Mouse (Mus musculus) MEL (cell line): Measurements from ENCODE around the gene Cfap58. TPM values are rescaled to one million over a fixed set of nuclear protein-coding genes. Genes with fewer than 3 reads are reported as not detected.

Source experiments
- DNase-seq: peaks from one replicate; pipeline ENCODE4 v3.0.0; 2011; ENCODE audit warnings: low read depth, low spot score
- H3K27ac ChIP-seq: 2 replicates; pipeline ENCODE4 v1.5.1; 2012; ENCODE audit warnings: low read depth, mild to moderate bottlenecking, control low read depth, low read length, moderate library complexity; ENCODE audit not compliant: control insufficient read depth
- H3K27me3 ChIP-seq, 2 experiments: fragments of 150-350 bp in 1 of 2; sonication (generic) in 1 of 2; 2 replicates each; pipeline ENCODE4 v1.6.1; 2012; ENCODE audit warnings: low read length in 2 of 2, mild to moderate bottlenecking in 2 of 2, improper control_type of control experiment in 1 of 2, moderate library complexity in 1 of 2; ENCODE audit not compliant: insufficient read depth in 2 of 2, control insufficient read depth in 1 of 2
- H3K36me3 ChIP-seq, 2 experiments: 2 replicates each; pipeline ENCODE4 v1.6.1; 2012 to 2014; ENCODE audit warnings: low read length in 2 of 2, improper control_type of control experiment in 1 of 2, inconsistent platforms in 1 of 2, mild to moderate bottlenecking in 1 of 2; ENCODE audit not compliant: insufficient read depth in 2 of 2, control insufficient read depth in 1 of 2
- H3K4me1 ChIP-seq, 2 experiments: fragments of 150-350 bp in 1 of 2; sonication (generic) in 1 of 2; 2 replicates each; pipeline ENCODE4 v1.6.1; 2012; ENCODE audit warnings: low read length in 2 of 2, improper control_type of control experiment in 1 of 2, mild to moderate bottlenecking in 1 of 2; ENCODE audit not compliant: insufficient read depth in 2 of 2, control insufficient read depth in 1 of 2
- H3K4me3 ChIP-seq, 2 experiments: fragments of 150-350 bp in 1 of 2; sonication (generic) in 1 of 2; 2 replicates each; pipeline ENCODE4 v1.5.1; 2012; ENCODE audit warnings: low read depth in 2 of 2, low read length in 2 of 2, mild to moderate bottlenecking in 2 of 2, moderate library complexity in 2 of 2, control low read depth in 1 of 2, improper control_type of control experiment in 1 of 2; ENCODE audit not compliant: control insufficient read depth in 1 of 2, insufficient read depth in 1 of 2
- H3K79me2 ChIP-seq: 2 replicates; pipeline ENCODE4 v1.6.1; 2012; ENCODE audit warnings: mild to moderate bottlenecking, low read length, moderate library complexity; ENCODE audit not compliant: control insufficient read depth, poor library complexity, insufficient read depth
- H3K9ac ChIP-seq: 2 replicates; pipeline ENCODE4 v1.6.1; 2012; ENCODE audit warnings: low read depth, mild to moderate bottlenecking, control low read depth, low read length, moderate library complexity; ENCODE audit not compliant: control insufficient read depth, poor library complexity, severe bottlenecking
- H3K9me3 ChIP-seq: fragments of 150-350 bp; sonication (generic); replicated peaks from 2 replicates; pipeline ENCODE4 v1.6.1; 2012; ENCODE audit warnings: mild to moderate bottlenecking, low read length, improper control_type of control experiment, moderate library complexity; ENCODE audit not compliant: insufficient read depth
- CHD1 ChIP-seq: IDR thresholded peaks from 2 replicates; pipeline ENCODE4 v1.6.1; 2012; ENCODE audit warnings: low read depth, mild to moderate bottlenecking, inconsistent platforms, low read length, improper control_type of control experiment
- E2F4 ChIP-seq: IDR thresholded peaks from 2 replicates; pipeline ENCODE4 v1.6.1; 2011; ENCODE audit warnings: low read depth, low read length, improper control_type of control experiment, borderline replicate concordance
- EP300 ChIP-seq, 2 experiments: IDR thresholded peaks; 2 replicates each; pipeline ENCODE4 v1.6.1; 2011; ENCODE audit warnings: improper control_type of control experiment in 2 of 2, low read length in 2 of 2, low read depth in 1 of 2, mild to moderate bottlenecking in 1 of 2
- ETS1 ChIP-seq: IDR thresholded peaks from 2 replicates; pipeline ENCODE4 v1.6.1; 2012; ENCODE audit warnings: low read depth, mild to moderate bottlenecking, inconsistent platforms, low read length, improper control_type of control experiment, moderate library complexity
- GABPA ChIP-seq: IDR thresholded peaks from 2 replicates; pipeline ENCODE4 v1.6.1; 2012; ENCODE audit warnings: low read depth, mild to moderate bottlenecking, inconsistent platforms, low read length, improper control_type of control experiment, moderate library complexity
- GATA1 ChIP-seq: IDR thresholded peaks from 2 replicates; pipeline ENCODE4 v1.6.1; 2011; ENCODE audit warnings: low read depth, low read length, improper control_type of control experiment
- HCFC1 ChIP-seq: IDR thresholded peaks from 2 replicates; pipeline ENCODE4 v1.6.1; 2012; ENCODE audit warnings: low read depth, mild to moderate bottlenecking, inconsistent platforms, low read length, improper control_type of control experiment, moderate library complexity
- JUND ChIP-seq: IDR thresholded peaks from 2 replicates; pipeline ENCODE4 v1.6.1; 2011; ENCODE audit warnings: low read depth, mild to moderate bottlenecking, improper control_type of control experiment, low read length
- MAFK ChIP-seq: IDR thresholded peaks from 2 replicates; pipeline ENCODE4 v1.6.1; 2011; ENCODE audit warnings: low read depth, mild to moderate bottlenecking, low read length, improper control_type of control experiment, borderline replicate concordance
- MAZ ChIP-seq: IDR thresholded peaks from 2 replicates; pipeline ENCODE4 v1.6.1; 2012; ENCODE audit warnings: low read depth, mild to moderate bottlenecking, inconsistent platforms, low read length, improper control_type of control experiment
- MEF2A ChIP-seq: IDR thresholded peaks from 2 replicates; pipeline ENCODE4 v1.6.1; 2014; ENCODE audit warnings: low read depth, mild to moderate bottlenecking, inconsistent platforms, low read length, improper control_type of control experiment; ENCODE audit not compliant: poor library complexity, insufficient replicate concordance, severe bottlenecking; ENCODE audit errors: extremely low read depth
- NELFE ChIP-seq: IDR thresholded peaks from 2 replicates; pipeline ENCODE4 v1.6.1; 2011; ENCODE audit warnings: low read depth, low read length, improper control_type of control experiment
- NRF1 ChIP-seq: IDR thresholded peaks from 2 replicates; pipeline ENCODE4 v1.6.1; 2014; ENCODE audit warnings: low read depth, mild to moderate bottlenecking, inconsistent platforms, low read length, improper control_type of control experiment, moderate library complexity; ENCODE audit not compliant: poor library complexity, insufficient read depth, severe bottlenecking
- POLR2A ChIP-seq, 2 experiments: IDR thresholded peaks; 2 replicates each; pipeline ENCODE4 v1.6.1; 2011 to 2012; ENCODE audit warnings: low read length in 2 of 2, mild to moderate bottlenecking in 2 of 2, control low read depth in 1 of 2, improper control_type of control experiment in 1 of 2, low read depth in 1 of 2, moderate library complexity in 1 of 2; ENCODE audit not compliant: control insufficient read depth in 1 of 2, insufficient read depth in 1 of 2, poor library complexity in 1 of 2
- POLR2AphosphoS2 ChIP-seq: IDR thresholded peaks from 2 replicates; pipeline ENCODE4 v1.6.1; 2011; ENCODE audit warnings: low read length, improper control_type of control experiment
- POLR2AphosphoS5 ChIP-seq: IDR thresholded peaks from 2 replicates; pipeline ENCODE4 v1.6.1; 2012; ENCODE audit warnings: low read depth, borderline replicate concordance, mild to moderate bottlenecking, inconsistent platforms, low read length, moderate library complexity, mixed read lengths
- RAD21 ChIP-seq: IDR thresholded peaks from 2 replicates; pipeline ENCODE4 v1.6.1; 2011; ENCODE audit warnings: mild to moderate bottlenecking, low read depth, low read length, improper control_type of control experiment
- SMC3 ChIP-seq: IDR thresholded peaks from 2 replicates; pipeline ENCODE4 v1.6.1; 2011; ENCODE audit warnings: low read depth, low read length, improper control_type of control experiment
- TAL1 ChIP-seq: IDR thresholded peaks from 2 replicates; pipeline ENCODE4 v1.6.1; 2012; ENCODE audit warnings: mild to moderate bottlenecking, inconsistent platforms, low read length, moderate library complexity, mixed read lengths
- TBP ChIP-seq: IDR thresholded peaks from 2 replicates; pipeline ENCODE4 v1.8.0; 2011; ENCODE audit warnings: low read depth, low read length, improper control_type of control experiment
- TCF12 ChIP-seq: IDR thresholded peaks from 2 replicates; pipeline ENCODE4 v1.6.1; 2014; ENCODE audit warnings: low read depth, mild to moderate bottlenecking, inconsistent platforms, low read length, improper control_type of control experiment, moderate library complexity
- USF1 ChIP-seq: IDR thresholded peaks from 2 replicates; pipeline ENCODE4 v1.6.1; 2014; ENCODE audit warnings: low read depth, mild to moderate bottlenecking, inconsistent platforms, low read length, improper control_type of control experiment, moderate library complexity
- USF2 ChIP-seq, 2 experiments: IDR thresholded peaks; 2 replicates each; pipeline ENCODE4 v1.6.1; 2011 to 2012; ENCODE audit warnings: improper control_type of control experiment in 2 of 2, low read length in 2 of 2, borderline replicate concordance in 1 of 2, inconsistent platforms in 1 of 2, low read depth in 1 of 2, mild to moderate bottlenecking in 1 of 2; ENCODE audit not compliant: insufficient read depth in 1 of 2
- ZKSCAN1 ChIP-seq: IDR thresholded peaks from 2 replicates; pipeline ENCODE4 v1.6.1; 2012; ENCODE audit warnings: low read depth, mild to moderate bottlenecking, inconsistent platforms, low read length, improper control_type of control experiment, moderate library complexity
- ZMIZ1 ChIP-seq: IDR thresholded peaks from 2 replicates; pipeline ENCODE4 v1.6.1; 2012; ENCODE audit warnings: low read depth, mild to moderate bottlenecking, inconsistent platforms, low read length, improper control_type of control experiment, moderate library complexity
- polyA plus RNA-seq, 2 experiments: library from polyadenylated mRNA; stranded (reverse) in 1 of 2; unstranded in 1 of 2; fragments of >175 nt in 1 of 2; fragments of >200 nt in 1 of 2; gene quantifications; 2 replicates each; pipeline versions ENCODE4 v1.2.1 to v1.2.4; 2012; ENCODE audit warnings: low replicate concordance in 2 of 2, low read depth in 1 of 2; ENCODE audit not compliant: insufficient read length in 2 of 2, insufficient read depth in 1 of 2, missing spikeins in 1 of 2
- total RNA-seq: library from RNA; depleted of rRNA; stranded (reverse); fragments of 300-350 nt; gene quantifications from 2 replicates; pipeline ENCODE4 v1.2.3, GENCODE M21; 2012

Cfap58 gene
- total and polyA plus RNA-seq, 3 experiments: not detected

GRCm38 (mm10) chr19:47985606-47986213 lies 48.2 kb downstream of the Cfap58 start:
- Histone ChIP-seq H3K4me3 (no peak overlapping the region), H3K27ac (no peak overlapping the region), H3K79me2 (no peaks in the 10 kb centered on the region), H3K27me3 (no peaks in the 10 kb centered on the region), H3K36me3 (no peaks in the 10 kb centered on the region), H3K9ac (no peak overlapping the region), H3K9me3 (no peaks in the 10 kb centered on the region), H3K4me1 (no peaks in the 10 kb centered on the region)
- no peak for DNase-seq
- TF ChIP-seq E2F4 (no peak), TBP (no peak), ZMIZ1 (no peak), TCF12 (no peak), NRF1 (no peak), ZKSCAN1 (no peak), POLR2AphosphoS5 (no peak), NELFE (no peak), USF2 (IDR thresholded peaks at IDR 0.05; ENCODE audit: borderline replicate concordance in 1 of 2, insufficient read depth in 1 of 2, low read depth in 1 of 2, low read length in 2 of 2) (no peak), GATA1 (no peak), TAL1 (no peak), GABPA (no peak), MEF2A (no peak), POLR2A (IDR thresholded peaks at IDR 0.05; ENCODE audit: control insufficient read depth in 1 of 2, insufficient read depth in 1 of 2, low read depth in 1 of 2, low read length in 2 of 2, poor library complexity in 1 of 2) (no peak), POLR2AphosphoS2 (no peak), SMC3 (no peak)

- Histone ChIP-seq H3K27me3 (no peaks in the 10 kb centered on the region), H3K9ac (no peak overlapping the region), H3K4me1 (no peaks in the 10 kb centered on the region), H3K27ac (no peak overlapping the region), H3K9me3 (no peaks in the 10 kb centered on the region), H3K36me3 (no peaks in the 10 kb centered on the region), H3K4me3 (no peak overlapping the region), H3K79me2 (no peaks in the 10 kb centered on the region)
- TF ChIP-seq MAZ (no peak), MAFK (no peak), POLR2AphosphoS5 (no peak), USF2 (IDR thresholded peaks at IDR 0.05; ENCODE audit: borderline replicate concordance in 1 of 2, insufficient read depth in 1 of 2, low read depth in 1 of 2, low read length in 2 of 2) (no peak), JUND (no peak), GATA1 (no peak), HCFC1 (no peak), CHD1 (no peak), MEF2A (no peak), ZKSCAN1 (no peak), TCF12 (no peak), EP300 (IDR thresholded peaks at IDR 0.05; ENCODE audit: low read depth in 1 of 2, low read length in 2 of 2) (no peak), ZMIZ1 (no peak), USF1 (no peak), RAD21 (no peak), ETS1 (no peak)
- no peak for DNase-seq
These were observed 50.5 kb downstream of the Cfap58 start for GRCm38 (mm10) chr19:47987986-47988385.
